Mouse (Mus musculus) intestine, embryonic 16.5 days (tissue): Measurements from ENCODE around the gene Htatip2. TPM values are rescaled to one million over a fixed set of nuclear protein-coding genes. Genes with fewer than 3 reads are reported as not detected.

Experiments
- polyA plus RNA-seq: library from polyadenylated mRNA; unstranded; fragments of >200 nt; fragmentation: Nextera tagmentation; extraction: Ambion mirVana; gene quantifications from 2 replicates; pipeline ENCODE4 v1.2.1, GENCODE M21; 2015

The Htatip2 gene
- polyA plus RNA-seq, 1 experiment from 2014 or later = 26.0 TPM

Other genes starting within 250 kb of the Htatip2 start
- gene Dbx1, start 122.3 kb upstream of the Htatip2 start, polyA plus RNA-seq = 0.06 TPM in 1 of 2 replicates, not detected in the other
- gene Prmt3, start 19.2 kb downstream of the Htatip2 start, polyA plus RNA-seq = 40.1 and 45.4 TPM in 2 replicates
- not detected in 2 replicates for gene Slc6a5, start 151.0 kb downstream of the Htatip2 start, polyA plus RNA-seq
- gene Nell1, start 215.7 kb downstream of the Htatip2 start, polyA plus RNA-seq = 3.5 and 4.2 TPM in 2 replicates